Mouse (Mus musculus) heart, embryonic 15.5 days (tissue): ENCODE measurements around the gene Meis3. TPM values are rescaled to one million over a fixed set of nuclear protein-coding genes. Genes with fewer than 3 reads are reported as not detected.

Source experiments
- ATAC-seq: fragments of 200-750 bp; cut with Nextera tagmentation; replicated peaks from 2 replicates; pipeline ENCODE4 v1.8.0; 2017; ENCODE audit warnings: low read depth, moderate TSS enrichment; ENCODE audit not compliant: insufficient number of reproducible peaks, insufficient read depth, low FRiP score
- H3K27ac ChIP-seq: fragments of 300-500 bp; sonication (generic); 2 replicates; pipeline ENCODE4 v1.5.1; 2015; ENCODE audit warnings: mild to moderate bottlenecking, inconsistent platforms
- H3K27me3 ChIP-seq: fragments of 300-500 bp; sonication (generic); 2 replicates; pipeline ENCODE4 v1.6.1; 2015; ENCODE audit warnings: inconsistent platforms
- H3K36me3 ChIP-seq: fragments of 300-500 bp; sonication (generic); 2 replicates; pipeline ENCODE4 v1.6.1; 2015; ENCODE audit warnings: mild to moderate bottlenecking, inconsistent platforms
- H3K4me1 ChIP-seq: fragments of 300-500 bp; sonication (generic); replicated peaks from 2 replicates; pipeline ENCODE4 v1.6.1; 2015; ENCODE audit warnings: inconsistent platforms
- H3K4me2 ChIP-seq: fragments of 300-500 bp; sonication (generic); 2 replicates; pipeline ENCODE4 v1.6.1; 2015; ENCODE audit warnings: inconsistent platforms, mild to moderate bottlenecking, moderate library complexity
- H3K4me3 ChIP-seq: fragments of 300-500 bp; sonication (generic); 2 replicates; pipeline ENCODE4 v1.5.1; 2015; ENCODE audit warnings: mild to moderate bottlenecking, inconsistent platforms
- H3K9ac ChIP-seq: fragments of 300-500 bp; sonication (generic); 2 replicates; pipeline ENCODE4 v1.6.1; 2015; ENCODE audit warnings: mild to moderate bottlenecking, inconsistent platforms
- H3K9me3 ChIP-seq: fragments of 300-500 bp; sonication (generic); replicated peaks from 2 replicates; pipeline ENCODE4 v1.6.1; 2016; ENCODE audit warnings: inconsistent platforms
- WGBS: fragments of 180-500 bp; shearing (Covaris S2); methylation state at CpG from one replicate; pipeline ENCODE4 v1.1.7; 2015; ENCODE audit warnings: mixed read lengths; 5-methylcytosine and 5-hydroxymethylcytosine counted together
- polyA plus RNA-seq: library from polyadenylated mRNA; unstranded; fragments of >200 nt; fragmentation: Nextera tagmentation; extraction: Ambion mirVana; gene quantifications from 2 replicates; pipeline ENCODE4 v1.2.1, GENCODE M21; 2015

The Meis3 gene
- polyA plus RNA-seq, 1 experiment from 2014 or later, result 14.3 TPM

DNA sequence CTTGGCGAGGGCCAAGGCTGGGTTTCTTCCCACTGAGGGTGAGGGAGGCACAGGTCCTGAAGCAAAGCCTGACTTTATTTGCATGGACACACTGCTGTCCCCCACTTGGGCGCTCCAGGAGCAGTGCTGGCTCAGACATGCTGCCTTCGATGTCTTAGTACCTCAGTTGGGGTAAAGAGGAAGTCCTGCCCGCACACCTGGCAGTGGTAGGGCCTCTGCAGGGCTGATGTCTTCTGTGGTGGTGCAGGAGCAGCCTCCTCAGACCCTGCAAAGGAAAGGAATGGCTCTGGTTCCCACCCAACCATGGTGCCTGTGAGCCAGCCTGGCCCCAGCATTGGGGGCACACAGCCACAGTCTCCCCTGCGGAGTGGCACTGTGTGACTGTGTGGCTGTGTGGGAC, 22.3 kb downstream of the Meis3 start:
- Histone ChIP-seq H3K27me3 (no peaks in the 10 kb centered on the region), H3K9me3 (no peaks in the 10 kb centered on the region), H3K27ac (peak overlapping the region; percentile 31; the same call in 1 of the 2 replicates), H3K9ac (no peak overlapping the region), H3K36me3 (peaks cover 41% of the 10 kb centered on the region), H3K4me1 (no peaks in the 10 kb centered on the region), H3K4me3 (no peak overlapping the region), H3K4me2 (no peak overlapping the region)
- 71% methylated on average over 5 of the region's 5 CpGs for WGBS
- ATAC-seq, result no peak; the same call in 1 of the 2 replicates

DNA sequence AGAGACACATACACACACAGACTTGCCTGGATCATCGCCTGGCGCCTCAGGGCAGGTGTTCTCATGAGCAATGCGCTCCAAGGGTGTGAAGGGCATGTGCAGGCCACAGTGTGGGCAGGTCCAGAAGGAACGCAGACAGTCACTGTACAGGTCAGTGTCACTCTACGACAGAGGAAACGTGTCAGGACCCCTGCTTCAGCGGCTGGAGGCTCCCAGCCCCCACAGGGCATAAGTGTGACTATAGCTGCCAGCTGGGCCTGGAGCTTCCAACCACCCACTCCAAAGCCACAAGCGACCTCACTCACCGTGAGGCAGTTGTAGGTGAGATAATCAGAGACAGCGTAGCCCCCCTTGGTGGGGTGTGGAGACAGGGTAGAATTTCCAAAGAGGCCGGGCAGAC, 23.6 kb downstream of the Meis3 start:
- Histone ChIP-seq H3K4me1 (no peaks in the 10 kb centered on the region), H3K27me3 (no peaks in the 10 kb centered on the region), H3K4me3 (no peak overlapping the region), H3K9ac (no peak overlapping the region), H3K9me3 (no peaks in the 10 kb centered on the region), H3K4me2 (no peak overlapping the region), H3K27ac (no peak overlapping the region), H3K36me3 (peaks cover 48% of the 10 kb centered on the region)
- WGBS, result 78% methylated on average over 11 of the region's 11 CpGs
- ATAC-seq, result no peak

DNA sequence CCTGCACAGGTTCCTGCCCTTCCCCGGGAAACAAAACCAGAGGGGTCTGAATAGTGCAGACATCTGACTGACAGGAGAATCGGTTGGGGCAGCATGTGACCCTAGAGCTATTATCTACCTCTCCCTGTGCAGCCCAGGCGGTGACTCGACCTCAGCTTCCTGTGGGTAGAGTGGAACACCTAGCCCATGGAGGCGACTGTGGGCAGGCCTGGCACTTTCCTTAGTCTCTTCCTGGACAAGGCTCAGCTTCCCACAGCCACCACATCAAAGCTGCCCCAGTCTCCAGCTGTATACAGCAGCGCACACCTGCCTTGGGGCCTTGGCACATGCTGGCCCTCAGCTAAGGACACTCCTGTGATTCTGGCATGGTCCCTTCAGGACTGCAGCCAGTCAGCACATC, 26.2 kb downstream of the Meis3 start:
- Histone ChIP-seq H3K9ac (no peak overlapping the region), H3K9me3 (no peaks in the 10 kb centered on the region), H3K4me2 (no peak overlapping the region), H3K4me3 (no peak overlapping the region), H3K27me3 (no peaks in the 10 kb centered on the region), H3K27ac (no peak overlapping the region), H3K36me3 (peaks cover 54% of the 10 kb centered on the region), H3K4me1 (no peaks in the 10 kb centered on the region)
- WGBS, result 66% methylated on average over 6 of the region's 6 CpGs
- ATAC-seq, result no peak

DNA sequence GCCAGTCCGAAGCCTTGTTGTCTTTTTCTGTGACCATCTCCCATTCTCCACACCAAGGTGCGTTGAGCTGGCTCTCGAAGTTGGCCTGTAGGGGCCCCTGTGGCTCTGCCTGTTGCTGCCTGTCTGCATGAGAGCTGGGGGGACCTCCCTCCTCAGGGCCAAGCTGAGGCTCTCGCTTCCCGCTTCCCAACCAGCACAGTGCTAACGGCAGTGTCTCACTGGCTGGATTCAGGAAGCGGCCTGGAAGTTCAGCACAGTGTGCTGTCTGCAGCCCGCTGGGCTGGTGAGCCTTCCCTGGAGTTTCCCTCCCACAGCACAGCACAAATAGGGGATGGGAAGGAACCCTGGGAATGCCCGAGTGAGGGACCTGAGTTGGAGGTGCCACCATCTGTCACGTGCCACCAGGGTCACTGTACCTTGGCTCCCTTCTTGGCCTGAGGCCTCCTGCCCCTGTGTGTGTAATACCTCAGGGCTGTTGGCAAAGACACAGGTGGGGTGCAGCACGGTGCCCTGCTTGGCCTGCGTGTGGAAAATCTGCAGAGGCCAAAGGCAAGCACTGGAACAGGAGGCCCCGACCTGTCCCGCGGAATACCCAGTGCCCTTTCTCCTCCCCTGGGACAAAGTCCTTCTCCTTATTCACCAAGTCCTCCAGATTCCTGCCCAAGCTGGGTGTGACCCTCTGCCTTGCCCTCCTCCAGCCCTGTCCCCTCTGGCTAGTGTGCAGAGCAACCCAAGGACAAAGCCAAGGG, 28.0 kb downstream of the Meis3 start:
- H3K36me3 ChIP-seq, result peaks cover 49% of the 10 kb centered on the region

DNA sequence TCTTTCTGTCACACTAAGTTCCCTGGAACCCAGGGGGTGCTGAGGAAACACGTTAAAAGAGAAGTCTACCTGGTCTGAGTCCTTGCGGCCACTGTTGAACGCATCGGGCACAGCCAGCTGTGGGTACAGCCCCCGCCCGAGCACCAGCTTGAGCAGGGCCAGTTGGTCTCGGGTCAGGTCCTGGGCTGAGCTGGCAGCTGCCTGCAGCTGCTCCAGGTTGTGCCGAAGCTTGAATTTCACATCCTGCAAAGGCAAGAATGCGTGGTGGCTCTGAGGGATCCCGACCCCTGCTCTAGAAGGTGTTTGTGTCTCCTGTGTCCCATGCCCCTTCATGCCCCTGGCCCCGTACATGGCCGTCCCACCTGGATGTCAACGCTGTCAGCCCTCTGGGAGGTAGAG, 28.6 kb downstream of the Meis3 start:
- Histone ChIP-seq H3K4me3 (no peak overlapping the region), H3K4me1 (no peaks in the 10 kb centered on the region), H3K4me2 (no peak overlapping the region), H3K27ac (no peak overlapping the region), H3K9me3 (no peaks in the 10 kb centered on the region), H3K9ac (no peak overlapping the region), H3K36me3 (peaks cover 44% of the 10 kb centered on the region), H3K27me3 (no peaks in the 10 kb centered on the region)
- ATAC-seq, result no peak
- 90% methylated on average over 13 of the region's 13 CpGs for WGBS

More for the DNA sequence above, 28.0 kb downstream of the Meis3 start:
- Histone ChIP-seq H3K4me2 (no peak overlapping the region), H3K27me3 (no peaks in the 10 kb centered on the region), H3K27ac (no peak overlapping the region), H3K4me1 (no peaks in the 10 kb centered on the region), H3K9me3 (no peaks in the 10 kb centered on the region), H3K4me3 (no peak overlapping the region), H3K9ac (no peak overlapping the region)
- 79% methylated on average over 15 of the region's 15 CpGs for WGBS
- ATAC-seq, result no peak

DNA sequence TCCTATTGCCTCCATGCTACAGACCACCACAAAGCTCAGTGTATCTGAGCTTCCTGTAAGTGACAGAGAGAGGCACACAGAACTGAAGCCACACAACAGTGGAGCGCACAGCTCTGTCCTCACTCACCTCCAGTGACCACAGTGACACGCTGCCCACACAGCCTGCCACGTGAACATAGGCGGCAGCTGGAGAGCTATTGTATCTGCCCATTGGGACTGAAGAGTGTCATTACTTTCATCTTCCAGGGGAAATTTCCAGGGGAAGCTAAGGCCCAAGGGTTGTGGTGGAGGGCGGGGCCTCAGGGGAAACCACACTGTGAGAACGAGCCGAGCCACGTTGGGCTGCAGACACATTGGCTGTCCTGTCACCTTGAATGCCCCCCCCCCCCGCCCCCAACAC, 29.9 kb downstream of the Meis3 start:
- H3K9ac ChIP-seq, result no peak overlapping the region
- no peak for ATAC-seq
- no peak overlapping the region for H3K4me3 ChIP-seq
- peaks cover 31% of the 10 kb centered on the region for H3K36me3 ChIP-seq
- no peaks in the 10 kb centered on the region for H3K9me3 ChIP-seq
- H3K4me2 ChIP-seq, result no peak overlapping the region
- WGBS, result 76% methylated on average over 9 of the region's 9 CpGs
- H3K4me1 ChIP-seq, result no peaks in the 10 kb centered on the region
- H3K27ac ChIP-seq, result no peak overlapping the region
- no peaks in the 10 kb centered on the region for H3K27me3 ChIP-seq

DNA sequence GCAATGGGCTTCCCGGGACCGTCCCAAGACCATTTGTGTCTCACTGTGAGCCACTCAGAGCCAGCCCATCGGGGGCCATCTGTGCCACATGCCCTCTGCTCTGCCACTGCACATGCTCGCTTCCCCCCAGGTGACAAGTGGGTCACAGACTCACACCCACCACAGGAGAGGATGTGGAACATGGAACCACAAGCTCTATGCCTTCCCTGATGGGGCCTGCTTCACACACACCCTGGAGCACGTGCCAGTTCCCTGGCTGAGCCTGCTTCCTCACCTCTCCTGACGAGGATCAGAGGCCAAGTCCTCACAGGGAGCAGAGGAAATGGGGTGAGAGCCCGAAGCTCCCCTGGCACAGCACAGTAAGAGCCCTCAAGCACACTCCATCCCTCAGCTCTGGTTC, 32.2 kb downstream of the Meis3 start:
- no peaks in the 10 kb centered on the region for H3K9me3 ChIP-seq
- no peak overlapping the region for H3K27ac ChIP-seq
- no peak overlapping the region for H3K4me2 ChIP-seq
- no peak overlapping the region for H3K9ac ChIP-seq
- H3K36me3 ChIP-seq, result peaks cover 18% of the 10 kb centered on the region; the same call in 1 of the 2 replicates
- H3K4me3 ChIP-seq, result no peak overlapping the region
- H3K27me3 ChIP-seq, result no peaks in the 10 kb centered on the region
- 73% methylated on average over 7 of the region's 7 CpGs for WGBS
- H3K4me1 ChIP-seq, result no peaks in the 10 kb centered on the region
- no peak for ATAC-seq

DNA sequence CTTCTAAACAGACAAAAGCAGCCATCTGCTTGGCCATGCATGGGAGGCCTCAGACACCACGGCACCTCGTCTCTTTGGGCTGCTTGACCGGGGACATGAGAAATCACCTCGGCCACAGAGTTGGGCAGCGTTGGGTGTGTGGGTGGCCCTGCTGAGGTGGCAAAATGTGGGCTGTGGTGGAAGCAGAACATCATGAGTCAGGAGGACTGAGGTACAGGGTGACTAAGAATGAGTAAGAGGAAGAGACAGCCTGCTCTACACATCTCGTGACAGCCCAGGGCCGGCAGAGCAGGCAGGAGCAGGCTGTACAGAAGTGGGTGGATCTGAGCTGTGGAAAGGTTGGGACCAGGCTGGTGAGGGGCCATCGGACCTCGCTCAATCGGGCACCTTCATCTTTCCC, 32.6 kb downstream of the Meis3 start:
- H3K4me3 ChIP-seq, result no peak overlapping the region
- no peaks in the 10 kb centered on the region for H3K27me3 ChIP-seq
- H3K4me1 ChIP-seq, result no peaks in the 10 kb centered on the region
- H3K4me2 ChIP-seq, result no peak overlapping the region
- peaks cover 17% of the 10 kb centered on the region; the same call in 1 of the 2 replicates for H3K36me3 ChIP-seq
- no peak for ATAC-seq
- no peak overlapping the region for H3K9ac ChIP-seq
- 79% methylated on average over 10 of the region's 10 CpGs for WGBS
- no peak overlapping the region for H3K27ac ChIP-seq
- no peaks in the 10 kb centered on the region for H3K9me3 ChIP-seq

DNA sequence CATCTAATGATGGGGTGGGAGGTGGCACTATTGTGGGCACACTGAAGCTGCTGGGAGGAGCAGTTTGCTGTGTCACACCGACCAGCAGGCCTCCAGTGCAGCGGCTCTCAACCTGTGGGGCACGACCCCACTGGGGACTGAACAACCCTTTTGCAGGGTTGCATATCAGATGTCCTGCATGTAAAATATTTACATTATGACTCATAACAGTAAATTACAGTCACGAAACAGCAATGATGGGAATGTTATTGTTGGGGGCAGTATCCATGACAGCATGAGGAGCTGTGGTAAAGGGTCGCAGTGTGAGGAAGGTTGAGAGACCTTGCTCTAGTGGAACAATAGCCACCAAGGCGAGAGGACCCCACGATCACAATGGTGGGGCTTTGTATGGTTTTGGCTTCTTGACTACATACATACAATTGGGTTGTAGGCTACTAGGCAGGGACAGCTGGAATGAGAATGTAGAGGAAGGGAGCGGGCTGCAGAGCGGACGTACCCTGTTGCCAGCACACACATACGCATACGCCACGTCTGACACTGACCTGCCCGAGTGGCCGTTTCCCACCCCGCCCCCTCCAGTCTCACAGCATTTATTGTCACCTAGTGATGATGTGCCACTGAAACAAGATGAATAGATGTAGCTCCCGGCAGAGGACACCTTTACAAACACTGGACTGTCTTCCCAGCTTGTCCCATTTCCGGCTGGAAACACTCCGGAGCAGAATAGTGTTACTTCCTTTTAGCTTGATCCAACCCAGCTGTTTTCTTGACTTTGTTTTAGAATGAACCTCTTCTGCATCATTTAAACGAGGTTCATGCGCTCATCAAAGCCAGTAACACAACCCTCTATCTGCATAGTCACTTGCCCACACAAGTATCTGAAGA, 34.1 kb downstream of the Meis3 start:
- no peak overlapping the region for H3K27ac ChIP-seq
- no peak overlapping the region for H3K4me2 ChIP-seq
- H3K9me3 ChIP-seq, result no peaks in the 10 kb centered on the region
- no peak for ATAC-seq
- H3K27me3 ChIP-seq, result no peaks in the 10 kb centered on the region
- no peaks in the 10 kb centered on the region for H3K4me1 ChIP-seq
- H3K36me3 ChIP-seq, result peaks cover 15% of the 10 kb centered on the region
- H3K9ac ChIP-seq, result no peak overlapping the region
- 81% methylated on average over 21 of the region's 21 CpGs for WGBS
- no peak overlapping the region for H3K4me3 ChIP-seq

DNA sequence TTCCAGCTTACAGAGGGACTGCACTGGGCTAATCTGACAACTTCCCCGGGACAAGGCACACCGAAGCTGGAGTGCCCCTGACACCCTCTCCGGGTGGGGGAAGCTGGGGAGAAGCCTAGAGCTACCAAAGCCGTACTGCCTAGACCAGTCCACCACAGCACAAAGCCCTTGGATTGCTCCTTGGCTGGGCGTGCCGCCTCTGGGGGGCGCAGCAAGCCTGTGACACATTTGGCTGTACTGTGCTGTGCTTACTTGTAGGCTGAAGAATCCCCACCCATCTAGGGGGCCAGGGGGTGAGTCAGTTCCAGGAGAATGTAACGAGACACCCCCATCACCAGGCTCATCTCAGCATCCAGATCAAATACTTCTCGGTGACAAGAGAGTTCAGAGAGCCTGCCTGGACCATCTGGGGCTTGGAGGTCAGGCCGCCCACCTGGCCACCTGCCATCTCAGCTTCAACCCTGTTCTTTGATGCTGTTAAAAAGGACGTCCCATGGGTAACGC, 36.0 kb downstream of the Meis3 start:
- Histone ChIP-seq H3K27ac (no peak overlapping the region), H3K9ac (no peak overlapping the region), H3K4me3 (no peak overlapping the region), H3K9me3 (no peaks in the 10 kb centered on the region), H3K36me3 (peaks cover 25% of the 10 kb centered on the region), H3K27me3 (no peaks in the 10 kb centered on the region), H3K4me1 (no peaks in the 10 kb centered on the region), H3K4me2 (no peak overlapping the region)
- no peak for ATAC-seq
- WGBS, result 71% methylated on average over 12 of the region's 12 CpGs

DNA sequence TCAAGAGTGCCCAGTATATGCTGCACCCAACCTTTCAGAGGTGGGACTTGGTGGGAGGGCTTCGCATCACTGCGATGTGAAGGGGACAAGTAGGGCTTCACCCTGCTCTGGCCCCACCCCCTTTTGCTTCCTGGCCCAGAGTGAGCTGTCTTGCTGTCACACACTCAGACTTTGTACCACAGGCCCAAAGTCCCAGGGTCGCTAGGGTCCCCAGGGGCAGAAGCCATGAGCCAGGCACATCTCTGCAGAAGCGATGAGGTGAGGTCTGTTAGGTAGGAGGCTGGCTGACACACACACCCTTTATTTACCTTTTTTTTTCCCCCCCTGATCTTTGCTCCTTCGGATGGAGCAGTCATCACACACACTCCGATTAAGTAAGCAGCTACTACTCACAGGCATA, 38.3 kb downstream of the Meis3 start:
- H3K27me3 ChIP-seq, result no peaks in the 10 kb centered on the region
- H3K9me3 ChIP-seq, result no peaks in the 10 kb centered on the region
- no peak overlapping the region for H3K4me2 ChIP-seq
- no peak overlapping the region for H3K27ac ChIP-seq
- WGBS, result 89% methylated on average over 6 of the region's 6 CpGs
- peaks cover 26% of the 10 kb centered on the region for H3K36me3 ChIP-seq
- ATAC-seq, result no peak
- H3K4me1 ChIP-seq, result no peaks in the 10 kb centered on the region
- H3K9ac ChIP-seq, result no peak overlapping the region
- H3K4me3 ChIP-seq, result no peak overlapping the region
